Mouse (Mus musculus) gastrocnemius, postnatal 36 days (tissue): Measurements from ENCODE around the gene Ncam2. TPM values are rescaled to one million over a fixed set of nuclear protein-coding genes. Genes with fewer than 3 reads are reported as not detected.

Source experiments
- DNase-seq, 2 experiments: peaks; one replicate each; pipeline ENCODE4 v3.0.0; 2022
- intact Hi-C: fragments of 180-260 bp; cut with DNase I; formaldehyde crosslinking; loops from one replicate; pipeline ENCODE4 v1.15.1; 2025
- total RNA-seq, 2 experiments: library from RNA; stranded (reverse); gene quantifications; 2 replicates each; pipeline ENCODE4 v1.2.3; 2021

Gene Ncam2
- total RNA-seq, 2 experiments from 2014 or later, result not detected

GRCm38 (mm10) chr16:81587565-81588107, 387.1 kb downstream of the Ncam2 start:
- DNase-seq, result no peak
- intact Hi-C loops, result no loop called here

- intact Hi-C loops, result no loop called here
- DNase-seq, result no peak
Observed at GRCm38 (mm10) chr16:81623276-81623675, 422.8 kb downstream of the Ncam2 start.

DNA sequence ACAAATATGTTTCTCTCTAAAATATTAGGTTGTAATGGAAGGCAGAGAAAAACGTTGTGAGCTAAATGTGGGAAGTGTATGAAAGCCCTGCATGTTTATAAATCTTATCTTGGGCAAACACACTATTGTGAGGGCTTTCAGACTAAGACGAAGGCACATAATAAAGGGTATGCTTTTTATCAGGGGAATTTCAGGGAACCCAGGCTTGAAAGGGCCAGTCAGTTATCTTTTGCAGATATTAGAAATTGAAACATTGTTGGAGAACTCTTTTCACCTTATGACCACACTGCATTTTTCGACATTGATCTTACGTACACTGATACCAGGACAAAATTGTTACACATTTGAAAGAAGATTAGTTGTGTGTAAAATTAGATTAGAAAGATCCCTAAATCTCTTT, 423.3 kb downstream of the Ncam2 start:
- no peak for DNase-seq
- intact Hi-C loops, result no loop called here

DNA sequence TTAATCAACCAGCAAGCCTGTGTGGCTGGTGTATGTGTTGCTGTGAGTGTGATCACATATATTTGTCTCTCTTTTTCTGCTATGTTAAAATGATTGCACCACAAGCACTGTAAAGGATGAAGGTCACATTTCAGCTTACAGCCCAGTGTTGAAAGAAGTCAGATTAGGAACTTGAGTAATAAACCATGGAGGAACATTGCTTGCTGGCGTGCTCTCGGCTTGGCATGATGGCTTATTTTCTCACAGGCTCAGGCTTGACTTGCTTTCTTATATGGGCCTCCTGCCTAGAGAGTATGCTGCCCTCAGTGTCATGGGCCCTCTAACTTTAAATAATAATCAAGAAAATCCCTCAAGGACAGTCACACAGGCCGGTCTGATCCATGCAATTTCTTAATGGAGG, 449.8 kb downstream of the Ncam2 start:
- intact Hi-C loops, result no loop called here
- no peak for DNase-seq

DNA sequence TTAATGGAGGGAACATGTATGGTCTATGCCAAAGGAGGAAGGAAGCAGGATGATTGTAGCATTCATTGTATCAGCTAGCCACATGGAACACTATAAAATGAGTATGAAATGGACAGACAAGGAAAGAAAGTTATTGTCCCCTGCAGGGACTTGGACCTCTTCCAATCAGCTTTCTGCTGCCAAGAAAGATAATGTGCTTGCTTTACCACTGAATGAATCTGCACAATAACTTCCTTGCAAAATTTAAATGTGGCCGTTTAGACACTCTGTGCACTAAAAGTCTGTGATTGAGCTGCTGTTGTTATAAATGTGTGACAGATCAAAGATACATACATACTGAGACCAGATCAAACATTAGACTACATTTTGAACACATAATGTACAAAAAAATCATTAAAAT, 451.1 kb downstream of the Ncam2 start:
- intact Hi-C loops, result no loop called here
- DNase-seq, result no peak

DNA sequence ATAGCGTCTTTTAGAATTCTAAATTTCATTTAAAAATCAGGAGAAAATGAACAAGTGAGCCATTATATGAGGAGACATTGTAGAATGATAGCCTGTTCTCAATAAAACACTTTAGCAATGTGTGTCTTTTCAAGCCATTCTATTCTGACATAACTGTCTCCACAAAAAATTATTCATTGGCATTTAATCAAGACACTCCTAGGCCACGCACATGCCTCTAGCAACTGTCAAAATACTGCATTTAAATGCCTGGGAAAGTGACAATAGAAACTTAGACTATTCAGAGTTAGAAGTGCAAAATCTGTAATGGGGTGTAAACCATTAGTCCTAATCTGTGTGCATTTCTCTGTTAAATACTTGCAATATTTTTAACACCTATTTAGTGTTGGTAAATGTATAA, 456.1 kb downstream of the Ncam2 start:
- intact Hi-C loops, result no loop called here
- DNase-seq, result no peak

DNA sequence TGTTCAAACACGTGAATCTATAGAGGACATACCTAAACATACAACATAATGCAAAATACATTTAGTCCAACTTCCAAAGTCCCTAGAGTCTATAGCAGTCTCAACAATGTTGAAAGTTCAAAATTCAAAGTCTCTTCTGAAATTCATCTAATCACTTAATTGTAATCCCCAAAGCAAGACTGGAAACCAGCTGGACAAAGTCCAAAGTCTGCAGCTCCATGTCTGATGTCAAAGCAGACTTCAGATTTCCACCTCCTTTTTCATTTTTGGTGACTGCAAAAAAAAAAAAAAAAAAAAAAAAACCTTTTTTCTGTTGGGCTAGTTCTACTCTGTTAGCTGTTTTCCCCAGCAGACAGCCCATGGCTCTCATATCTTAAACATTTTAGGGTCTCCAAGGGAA, 473.4 kb downstream of the Ncam2 start:
- intact Hi-C loops, result no loop called here
- DNase-seq, result no peak

- DNase-seq, result no peak
- intact Hi-C loops, result no loop called here
Observed at GRCm38 (mm10) chr16:81675546-81675945, 475.0 kb downstream of the Ncam2 start.
